48 mouse cellular contexts compared by ENCODE assay signal in the genomic region with DNA sequence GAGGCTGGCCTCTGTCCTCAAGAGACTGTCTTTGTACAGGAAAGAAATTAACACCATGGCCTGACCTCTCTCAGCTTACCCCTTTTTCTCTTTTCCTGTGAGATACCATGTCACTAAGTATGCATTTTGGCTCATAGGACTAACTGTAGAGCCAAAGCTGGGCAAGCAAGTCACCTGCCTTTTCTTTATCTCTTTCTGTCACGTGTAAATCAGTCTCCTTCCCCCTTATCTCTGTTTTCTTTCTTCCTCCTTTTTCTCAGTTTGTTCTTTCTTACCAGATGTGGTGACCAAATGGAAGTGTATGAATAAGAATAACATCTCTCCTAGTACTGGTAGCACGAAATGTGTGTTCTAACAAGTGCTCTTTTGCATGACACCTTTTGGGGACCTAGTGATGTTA. TPM values are rescaled to one million over a fixed set of nuclear protein-coding genes. Genes with fewer than 3 reads are reported as not detected.
"Had no signal": no experiment of that assay in that cellular context is flagged by ENCODE, and none has a peak within 500 bp of the region (broad histone marks: within the 10 kb centered on the region; RNA-seq: fewer than 3 reads in every experiment).

No protein-coding gene starts in this region.

- H3K27me3 ChIP-seq: heart, embryonic 12.5 days; heart, embryonic 13.5 days; heart, embryonic 15.5 days; hindbrain, embryonic 12.5 days; hindbrain, embryonic 13.5 days; hindbrain, embryonic 15.5 days; intestine, embryonic 15.5 days; kidney, embryonic 15.5 days had no signal

- H3K27ac ChIP-seq: heart, embryonic 13.5 days; heart, embryonic 15.5 days; hindbrain, embryonic 10.5 days; hindbrain, embryonic 12.5 days; hindbrain, embryonic 13.5 days; hindbrain, embryonic 14.5 days; hindbrain, embryonic 15.5 days; hindbrain, postnatal 0 days; intestine, embryonic 15.5 days; kidney, embryonic 15.5 days; kidney, postnatal 0 days; layer of hippocampus, adult 2 months; left cerebral cortex, adult 2 months had no signal

- H3K9me3 ChIP-seq: heart, embryonic 12.5 days; heart, embryonic 13.5 days; heart, embryonic 15.5 days; hindbrain, embryonic 10.5 days; hindbrain, embryonic 12.5 days; hindbrain, embryonic 13.5 days; hindbrain, embryonic 15.5 days; intestine, embryonic 15.5 days; kidney, embryonic 15.5 days had no signal

- H3K9ac ChIP-seq: heart, embryonic 12.5 days; heart, embryonic 13.5 days; heart, embryonic 15.5 days; hindbrain, embryonic 12.5 days; hindbrain, embryonic 13.5 days; hindbrain, embryonic 14.5 days; hindbrain, embryonic 15.5 days; intestine, embryonic 15.5 days; kidney, embryonic 15.5 days had no signal

- ATAC-seq: hindbrain, embryonic 16.5 days; hindbrain, postnatal 0 days; inflammation-experienced regulatory T-cells, adult 6 months; intestine, embryonic 15.5 days; intestine, embryonic 16.5 days; intestine, postnatal 0 days had no signal

- H3K4me2 ChIP-seq: heart, embryonic 11.5 days; heart, embryonic 12.5 days; heart, embryonic 13.5 days; heart, embryonic 15.5 days; hindbrain, embryonic 12.5 days; hindbrain, embryonic 13.5 days; hindbrain, embryonic 14.5 days; hindbrain, embryonic 15.5 days; intestine, embryonic 15.5 days; kidney, embryonic 15.5 days had no signal

- H3K4me1 ChIP-seq: heart, embryonic 12.5 days; heart, embryonic 13.5 days; heart, embryonic 15.5 days; hindbrain, embryonic 10.5 days; hindbrain, embryonic 12.5 days; hindbrain, embryonic 13.5 days; hindbrain, embryonic 15.5 days; intestine, embryonic 15.5 days; kidney, embryonic 15.5 days had no signal

- H3K4me3 ChIP-seq: heart, embryonic 12.5 days; heart, embryonic 13.5 days; heart, embryonic 15.5 days; hindbrain, embryonic 10.5 days; hindbrain, embryonic 12.5 days; hindbrain, embryonic 13.5 days; hindbrain, embryonic 15.5 days; intestine, embryonic 15.5 days; kidney, embryonic 15.5 days; layer of hippocampus, adult 2 months; left cerebral cortex, adult 2 months had no signal

- DNase-seq: heart, postnatal 10 days; heart, postnatal 14 days; heart, postnatal 36 days; kidney, adult 11 months; kidney, adult 18-20 months; kidney, adult 2 months; kidney, adult 8-10 months; kidney, adult 9 months; kidney, postnatal 10 days; kidney, postnatal 14 days; kidney, postnatal 25 days; kidney, postnatal 36 days; kidney, postnatal 4 days; layer of hippocampus, adult 9-11 months; layer of hippocampus, postnatal 36 days had no signal

RNA-seq across cellular contexts. Expression of a gene that starts 15.4 kb away (rescaled TPM):
- total RNA-seq: heart, postnatal 10 days; heart, postnatal 14 days; heart, postnatal 25 days; heart, postnatal 36 days; hematopoietic stem cell, adult 5-6 weeks; hindbrain, postnatal 0 days; layer of hippocampus, adult 18-20 months; layer of hippocampus, adult 2 months; layer of hippocampus, adult 8-10 months; layer of hippocampus, postnatal 10 days; layer of hippocampus, postnatal 14 days; layer of hippocampus, postnatal 25 days; left cerebral cortex, adult 18-20 months; left cerebral cortex, adult 2 months had no signal
- polyA plus RNA-seq: heart, embryonic 11.5 days; heart, embryonic 12.5 days; heart, embryonic 14.5 days; heart, embryonic 15.5 days; heart, embryonic 16.5 days; heart, postnatal 0 days; hindbrain, embryonic 10.5 days; hindbrain, embryonic 11.5 days; hindbrain, embryonic 12.5 days; hindbrain, embryonic 13.5 days; hindbrain, embryonic 14.5 days; hindbrain, embryonic 15.5 days; hindbrain, embryonic 16.5 days; hindbrain, postnatal 0 days; inflammation-experienced regulatory T-cells, adult 6 months; intestine, embryonic 14.5 days; intestine, embryonic 15.5 days; intestine, embryonic 16.5 days; intestine, postnatal 0 days; kidney, embryonic 14.5 days; kidney, embryonic 15.5 days; kidney, postnatal 0 days had no signal
